Mouse (Mus musculus) CH12.LX (cell line): Measurements from ENCODE around the gene Srp54b. TPM values are rescaled to one million over a fixed set of nuclear protein-coding genes. Genes with fewer than 3 reads are reported as not detected.
"Not testable (repeated sequence)": the region's sequence is repeated elsewhere in the genome, so short reads cannot be mapped to it uniquely, and the experiment has no call there.

Experiments used
- DNase-seq: peaks from one replicate; pipeline ENCODE4 v3.0.0-alpha.2; 2013; ENCODE audit errors: extremely low read depth
- H3K27ac ChIP-seq: 2 replicates; pipeline ENCODE4 v1.5.1; 2012; ENCODE audit warnings: low read depth, mild to moderate bottlenecking, control low read depth, moderate library complexity; ENCODE audit not compliant: insufficient read depth
- H3K27me3 ChIP-seq: replicated peaks from 2 replicates; pipeline ENCODE3; 2012; ENCODE audit warnings: inconsistent platforms
- H3K36me3 ChIP-seq, 2 experiments: replicated peaks in 1 of 2; 2 replicates each; pipeline versions ENCODE3 to v1.6.1; 2012; ENCODE audit warnings: inconsistent platforms in 1 of 2, low read length in 1 of 2, mild to moderate bottlenecking in 1 of 2, mixed read lengths in 1 of 2, moderate library complexity in 1 of 2; ENCODE audit not compliant: control insufficient read depth in 1 of 2, insufficient read depth in 1 of 2
- H3K4me1 ChIP-seq, 2 experiments: 2 replicates each; pipeline ENCODE4 v1.6.1; 2012; ENCODE audit warnings: inconsistent platforms in 1 of 2, moderate library complexity in 1 of 2; ENCODE audit not compliant: insufficient read depth in 2 of 2, control insufficient read depth in 1 of 2
- H3K4me2 ChIP-seq: 2 replicates; pipeline ENCODE4 v1.6.1; 2012; ENCODE audit warnings: low read depth, mild to moderate bottlenecking, control low read depth; ENCODE audit not compliant: poor library complexity, insufficient read depth, severe bottlenecking
- H3K4me3 ChIP-seq, 3 experiments: fragments of 150-350 bp in 1 of 3; sonication (generic) in 1 of 3; replicated peaks in 1 of 3; 2 replicates each; pipeline versions ENCODE3 to v1.5.1; 2011 to 2012; ENCODE audit warnings: low read depth in 2 of 3, low read length in 2 of 3, mild to moderate bottlenecking in 2 of 3, moderate library complexity in 2 of 3, control low read depth in 1 of 3, improper control_type of control experiment in 1 of 3, inconsistent platforms in 1 of 3, mixed read lengths in 1 of 3; ENCODE audit not compliant: poor library complexity in 1 of 3
- H3K79me2 ChIP-seq: replicated peaks from 2 replicates; pipeline ENCODE4 v1.6.1; 2012; ENCODE audit warnings: mild to moderate bottlenecking, moderate library complexity; ENCODE audit not compliant: control insufficient read depth, poor library complexity, insufficient read depth, severe bottlenecking; ENCODE audit errors: extremely low read depth
- H3K9ac ChIP-seq: 2 replicates; pipeline ENCODE4 v1.6.1; 2012; ENCODE audit warnings: low read depth, mild to moderate bottlenecking, control low read depth, moderate library complexity; ENCODE audit not compliant: insufficient read depth
- H3K9me3 ChIP-seq: replicated peaks from 2 replicates; pipeline ENCODE3; 2012; ENCODE audit warnings: low read length, inconsistent platforms, mixed read lengths
- dilution Hi-C: fragments of 300-500 bp; cut with MboI; formaldehyde crosslinking; loops from 2 replicates; pipeline ENCODE4 v1.14.3; 2020; ENCODE audit warnings: low sequenced_read_pairs; ENCODE audit not compliant: extremely low pct_unique_long_range_greater_than_20kb, extremely low pct_ligation_motif_present
- in situ Hi-C: fragments of 300-500 bp; cut with MboI; formaldehyde crosslinking; loops from 3 replicates; pipeline ENCODE4 v1.14.3; 2019; ENCODE audit warnings: low sequenced_read_pairs, low pct_ligation_motif_present, low pct_unique_long_range_greater_than_20kb, mixed read lengths
- polyA plus RNA-seq: library from polyadenylated mRNA; unstranded; fragments of >175 nt; gene quantifications from 2 replicates; pipeline ENCODE4 v1.2.1, GENCODE M21; 2012; ENCODE audit warnings: low read depth; ENCODE audit not compliant: insufficient read length
- total RNA-seq, 2 experiments: library from RNA; depleted of rRNA; stranded (reverse); fragments of 300-350 nt in 1 of 2; fragments of >200 nt in 1 of 2; gene quantifications; 2 replicates each; pipeline ENCODE4 v1.2.3; 2012 to 2014

Gene Srp54b
- total and polyA plus RNA-seq, 3 experiments: 49.4 to 118 (median 78.6) TPM

DNA sequence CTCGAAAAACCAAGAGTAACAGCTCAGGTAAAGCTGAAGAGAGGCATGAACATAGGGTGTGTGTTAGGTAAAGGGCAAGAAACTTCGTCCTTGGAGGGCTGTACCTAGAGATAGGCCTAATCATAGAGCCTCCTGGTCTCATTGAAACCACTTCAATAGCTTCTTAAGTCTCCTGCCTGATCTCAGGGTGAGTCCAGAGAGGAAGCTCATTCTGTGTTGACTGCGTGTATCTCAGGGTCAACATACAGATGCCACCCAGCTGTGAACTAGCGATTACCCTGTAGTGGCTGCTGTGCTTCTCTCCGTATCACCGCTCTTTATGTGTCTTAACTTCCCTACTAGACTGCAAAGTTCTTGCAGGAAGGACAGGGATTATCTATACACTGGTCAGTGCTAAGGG, 58.0 kb downstream of the Srp54b start:
- DNase-seq, H3K4me3 ChIP-seq, in situ Hi-C loops, H3K4me1 ChIP-seq, H3K9ac ChIP-seq, H3K27ac ChIP-seq, H3K79me2 ChIP-seq, H3K27me3 ChIP-seq, dilution Hi-C loops, H3K4me2 ChIP-seq, H3K36me3 ChIP-seq, H3K9me3 ChIP-seq: not testable (repeated sequence)

DNA sequence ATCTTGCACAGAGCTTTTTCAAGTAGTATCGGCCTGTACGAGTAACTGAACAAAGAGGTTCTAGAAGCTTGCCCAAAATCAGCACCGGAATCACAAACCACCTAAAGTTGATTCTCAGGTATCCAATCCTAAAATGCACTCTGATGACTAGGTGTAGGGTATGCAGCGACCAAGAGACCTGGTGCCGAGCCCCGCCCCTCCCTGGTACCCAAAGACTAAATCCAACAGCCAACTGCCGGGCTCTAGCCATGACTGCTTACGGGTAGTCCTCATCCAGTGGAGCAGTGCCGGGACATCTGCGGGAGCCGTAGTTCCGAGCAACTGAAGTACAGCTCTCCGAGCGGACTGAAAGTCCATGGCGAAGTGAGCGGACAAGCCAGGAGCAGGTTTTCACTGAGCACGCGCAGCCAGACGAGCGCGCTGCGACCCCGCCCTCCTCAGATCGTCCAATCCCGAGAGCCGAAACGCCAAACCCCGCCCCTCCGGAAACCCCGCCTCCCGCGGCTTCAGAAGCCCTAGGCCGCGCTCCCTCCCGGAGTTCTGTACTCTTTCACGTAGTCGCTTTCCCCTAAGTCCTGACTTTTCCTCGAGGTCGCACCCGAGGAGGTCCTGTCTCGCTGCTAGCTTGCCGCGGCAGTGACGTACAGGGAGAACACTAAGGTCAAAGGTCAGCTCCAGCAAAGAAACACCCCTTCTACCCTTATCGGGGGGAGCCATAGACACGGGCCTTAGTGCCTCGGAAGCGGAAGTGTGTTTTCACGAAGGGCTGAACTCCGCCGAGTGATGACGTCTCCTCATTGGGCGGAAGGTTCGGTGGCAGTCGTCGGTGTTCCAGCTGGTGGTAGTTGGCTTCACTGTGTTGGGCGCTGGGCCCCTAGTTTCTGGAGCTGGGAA, 75.0 kb downstream of the Srp54b start, which contains the start of gene Srp54c:
Gene Srp54c (plus strand): TSS at position 543 of the 894 bp plus-strand sequence.
- dilution Hi-C loops, in situ Hi-C loops, H3K9me3 ChIP-seq, H3K36me3 ChIP-seq, H3K79me2 ChIP-seq, H3K27me3 ChIP-seq, H3K4me2 ChIP-seq, DNase-seq, H3K4me1 ChIP-seq: not testable (repeated sequence)
- peak within 1 kb of the TSS; percentile 54 for H3K27ac ChIP-seq
- H3K9ac ChIP-seq: peak within 1 kb of the TSS; percentile 58; the same call in 1 of the 2 replicates
- H3K4me3 ChIP-seq: peak within 1 kb of the TSS; percentile 51 to 68 (median 58)

DNA sequence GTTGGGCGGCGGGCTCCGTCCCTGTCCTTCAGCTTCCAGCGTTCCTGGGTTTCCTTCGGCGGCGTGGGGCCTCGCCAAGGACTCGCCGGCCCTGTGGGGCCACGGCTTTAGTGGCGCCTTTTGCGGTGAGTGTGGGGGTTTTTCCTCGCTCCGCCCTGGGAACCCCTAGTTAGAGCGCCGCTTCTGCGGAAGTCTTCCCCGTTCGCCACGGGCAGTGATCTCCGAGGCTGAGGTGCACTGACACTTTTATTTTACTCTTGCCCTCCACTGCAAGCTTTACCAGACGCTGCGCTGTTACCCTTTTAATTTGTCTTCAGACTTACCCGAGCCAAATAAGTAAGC, 75.6 kb downstream of the Srp54b start:
- Histone ChIP-seq H3K27ac (peak overlapping the region; percentile 54), H3K4me3 (peak overlapping the region; percentile 51 to 68 (median 58)), H3K9ac (peak overlapping the region; percentile 58; the same call in 1 of the 2 replicates)
- in situ Hi-C loops, dilution Hi-C loops, H3K4me1 ChIP-seq, H3K9me3 ChIP-seq, H3K79me2 ChIP-seq, DNase-seq, H3K27me3 ChIP-seq, H3K36me3 ChIP-seq, H3K4me2 ChIP-seq: not testable (repeated sequence)

Other genes with a start within 250 kb of the Srp54b start
- gene Gm20403, start 168.6 kb upstream of the Srp54b start, total RNA-seq (2012; rRNA removed): not detected in 2 replicates
- not detected in 2 replicates for gene Gm20403, start 168.6 kb upstream of the Srp54b start, total RNA-seq (2014; rRNA removed)
- not detected in 2 replicates for gene Gm20403, start 168.6 kb upstream of the Srp54b start, polyA plus RNA-seq
- 41.7 and 51.2 TPM in 2 replicates for gene Baz1a, start 140.8 kb upstream of the Srp54b start, total RNA-seq (2012; rRNA removed)
- 89.0 and 95.0 TPM in 2 replicates for gene Baz1a, start 140.8 kb upstream of the Srp54b start, total RNA-seq (2014; rRNA removed)
- 55.6 and 56.0 TPM in 2 replicates for gene Baz1a, start 140.8 kb upstream of the Srp54b start, polyA plus RNA-seq
- gene 2700097O09Rik, start 75.0 kb upstream of the Srp54b start, total RNA-seq (2012; rRNA removed): 14.8 and 16.8 TPM in 2 replicates
- 31.0 and 35.9 TPM in 2 replicates for gene 2700097O09Rik, start 75.0 kb upstream of the Srp54b start, total RNA-seq (2014; rRNA removed)
- 13.7 and 15.0 TPM in 2 replicates for gene 2700097O09Rik, start 75.0 kb upstream of the Srp54b start, polyA plus RNA-seq
- gene Srp54a, start 74.8 kb upstream of the Srp54b start, total RNA-seq (2012; rRNA removed): 70.7 and 78.6 TPM in 2 replicates
- 101 and 127 TPM in 2 replicates for gene Srp54a, start 74.8 kb upstream of the Srp54b start, total RNA-seq (2014; rRNA removed)
- gene Srp54a, start 74.8 kb upstream of the Srp54b start, polyA plus RNA-seq: 126 and 161 TPM in 2 replicates
- gene Fam177a, start 30.6 kb upstream of the Srp54b start, total RNA-seq (2012; rRNA removed): 11.1 and 11.8 TPM in 2 replicates
- 12.5 and 13.3 TPM in 2 replicates for gene Fam177a, start 30.6 kb upstream of the Srp54b start, total RNA-seq (2014; rRNA removed)
- 3.6 TPM in 1 of 2 replicates, not detected in the other for gene Fam177a, start 30.6 kb upstream of the Srp54b start, polyA plus RNA-seq
- gene 1700047I17Rik2, start 44.5 kb downstream of the Srp54b start, total RNA-seq (2012; rRNA removed): not detected in 2 replicates
- not detected in 2 replicates for gene 1700047I17Rik2, start 44.5 kb downstream of the Srp54b start, total RNA-seq (2014; rRNA removed)
- gene 1700047I17Rik2, start 44.5 kb downstream of the Srp54b start, polyA plus RNA-seq: 15.1 and 17.6 TPM in 2 replicates
- 47.7 and 53.5 TPM in 2 replicates for gene Srp54c, start 75.1 kb downstream of the Srp54b start, total RNA-seq (2012; rRNA removed)
- 104 and 107 TPM in 2 replicates for gene Srp54c, start 75.1 kb downstream of the Srp54b start, total RNA-seq (2014; rRNA removed)
- gene Srp54c, start 75.1 kb downstream of the Srp54b start, polyA plus RNA-seq: 90.0 and 93.2 TPM in 2 replicates
- 25.7 and 27.9 TPM in 2 replicates for gene 1110008L16Rik, start 144.5 kb downstream of the Srp54b start, total RNA-seq (2012; rRNA removed)
- gene 1110008L16Rik, start 144.5 kb downstream of the Srp54b start, total RNA-seq (2014; rRNA removed): 32.6 and 37.0 TPM in 2 replicates
- gene 1110008L16Rik, start 144.5 kb downstream of the Srp54b start, polyA plus RNA-seq: 26.8 and 28.9 TPM in 2 replicates
- 13.7 and 17.0 TPM in 2 replicates for gene Ppp2r3c, start 147.9 kb downstream of the Srp54b start, total RNA-seq (2012; rRNA removed)
- gene Ppp2r3c, start 147.9 kb downstream of the Srp54b start, total RNA-seq (2014; rRNA removed): 31.1 and 34.5 TPM in 2 replicates
- 29.9 and 36.8 TPM in 2 replicates for gene Ppp2r3c, start 147.9 kb downstream of the Srp54b start, polyA plus RNA-seq
- gene Psma6, start 229.1 kb downstream of the Srp54b start, total RNA-seq (2012; rRNA removed): 271 and 319 TPM in 2 replicates
- 585 and 610 TPM in 2 replicates for gene Psma6, start 229.1 kb downstream of the Srp54b start, total RNA-seq (2014; rRNA removed)
- 307 and 352 TPM in 2 replicates for gene Psma6, start 229.1 kb downstream of the Srp54b start, polyA plus RNA-seq